Mouse (Mus musculus): ENCODE results near the gene Mgll.

The Mgll gene

DNA sequence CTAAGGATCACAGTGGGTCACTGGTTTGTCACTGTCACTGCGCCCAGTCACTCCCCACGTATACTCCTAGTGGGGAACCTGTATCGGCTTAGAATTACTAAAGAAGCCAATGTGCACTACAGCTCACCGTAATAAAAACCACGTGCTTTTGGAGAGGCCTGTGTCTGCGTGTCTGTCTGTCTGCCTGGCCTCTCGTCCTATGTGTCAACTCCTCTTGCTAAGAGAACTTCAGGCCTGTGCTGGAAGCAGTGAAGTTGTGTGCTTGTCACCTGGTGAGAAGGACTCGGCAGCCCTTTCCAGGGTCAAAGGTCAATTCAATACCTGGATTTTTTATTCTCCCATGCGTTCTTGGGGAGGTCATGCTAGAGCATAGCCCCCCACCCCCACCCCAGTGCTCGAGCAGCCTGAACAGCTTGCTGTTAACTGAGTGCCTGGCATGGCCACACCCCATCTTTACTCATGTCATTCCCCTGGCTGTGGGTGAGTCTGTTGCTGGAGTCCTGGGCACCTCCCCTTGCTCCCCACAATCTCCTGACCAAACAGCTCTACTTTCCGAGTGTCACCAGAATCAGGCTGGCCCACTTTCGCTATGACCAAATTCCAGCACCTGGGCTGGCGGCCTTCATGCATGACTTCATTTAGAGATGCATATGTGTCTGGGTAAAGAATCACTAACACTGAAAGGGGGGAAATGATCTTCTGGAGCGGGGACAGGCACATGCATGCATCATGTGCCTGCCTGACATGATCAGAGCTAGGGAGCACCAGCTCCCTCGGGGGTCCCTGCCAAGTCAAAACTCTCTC is 104.2 kb downstream of the Mgll start:
- DNase-seq (ENCODE audit: low spot score) = no peak

DNA sequence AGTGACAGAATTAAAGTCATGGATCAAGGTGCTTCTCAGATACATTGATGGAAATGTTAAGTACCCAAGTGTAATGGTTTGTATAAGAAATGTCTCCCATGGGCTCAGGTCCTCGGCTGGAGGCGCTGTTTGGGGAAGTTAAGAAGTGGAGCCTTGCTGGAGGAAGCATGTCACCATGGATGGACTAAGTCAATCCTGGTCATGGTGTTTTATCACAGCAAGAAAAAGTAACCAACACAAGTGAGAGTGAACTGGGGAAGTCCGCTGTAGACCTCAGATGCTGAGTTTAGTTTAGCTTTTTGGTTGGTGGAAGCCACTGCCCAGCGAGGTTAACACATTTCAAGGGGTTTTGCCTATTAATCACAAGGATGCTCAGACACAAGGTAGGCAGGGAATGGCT is 105.4 kb downstream of the Mgll start:
- DNase-seq (ENCODE audit: low spot score) = no peak

DNA sequence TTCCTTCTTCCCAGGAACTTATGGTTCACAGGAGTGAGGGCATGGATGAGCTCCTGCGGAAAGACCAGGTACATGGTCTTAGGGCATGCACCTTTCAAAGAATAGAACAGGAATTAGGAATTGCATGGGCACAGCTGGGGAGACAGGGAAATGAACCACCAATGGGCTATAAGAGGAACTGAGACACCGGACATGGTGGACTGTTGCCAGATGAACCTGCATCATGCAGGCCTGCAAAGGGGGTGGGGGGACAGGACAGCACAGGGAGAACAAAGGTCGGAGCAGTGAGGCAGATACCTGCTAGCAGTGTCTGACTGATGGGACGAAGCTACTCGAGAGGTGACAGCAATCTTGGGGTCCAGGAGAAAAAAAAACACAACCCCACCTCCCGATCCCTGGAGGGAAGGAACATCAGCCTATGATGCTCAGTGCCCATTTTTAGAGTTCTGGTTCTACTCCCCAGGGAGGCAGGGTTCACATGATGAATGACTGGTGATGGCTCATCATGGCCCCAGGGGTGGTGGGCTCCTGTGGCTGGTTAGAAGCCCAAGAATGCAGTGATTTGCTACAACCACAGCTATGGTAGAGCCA is 106.0 kb downstream of the Mgll start:
- no peak for DNase-seq (ENCODE audit: low spot score)

DNA sequence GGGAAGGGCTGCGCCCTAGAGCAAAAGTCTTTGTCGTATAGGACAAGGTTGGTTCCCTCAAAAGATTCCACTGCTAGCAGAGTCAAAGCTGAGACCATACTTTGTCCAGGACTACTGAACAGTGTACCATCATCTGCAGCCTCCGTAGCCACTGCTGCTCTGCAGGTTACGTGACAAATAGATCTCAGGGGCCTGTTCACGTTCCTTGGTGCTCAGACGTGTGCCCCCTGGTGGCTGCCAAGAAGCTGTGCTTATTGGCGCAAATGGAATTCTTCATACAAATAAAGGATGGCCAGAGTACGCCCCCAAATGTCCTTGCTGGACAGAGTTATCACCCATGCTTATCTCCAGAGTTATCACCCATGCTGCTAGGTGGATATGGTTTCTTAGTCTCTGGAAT is 107.2 kb downstream of the Mgll start:
- DNase-seq (ENCODE audit: low spot score) = peak; percentile 67

DNA sequence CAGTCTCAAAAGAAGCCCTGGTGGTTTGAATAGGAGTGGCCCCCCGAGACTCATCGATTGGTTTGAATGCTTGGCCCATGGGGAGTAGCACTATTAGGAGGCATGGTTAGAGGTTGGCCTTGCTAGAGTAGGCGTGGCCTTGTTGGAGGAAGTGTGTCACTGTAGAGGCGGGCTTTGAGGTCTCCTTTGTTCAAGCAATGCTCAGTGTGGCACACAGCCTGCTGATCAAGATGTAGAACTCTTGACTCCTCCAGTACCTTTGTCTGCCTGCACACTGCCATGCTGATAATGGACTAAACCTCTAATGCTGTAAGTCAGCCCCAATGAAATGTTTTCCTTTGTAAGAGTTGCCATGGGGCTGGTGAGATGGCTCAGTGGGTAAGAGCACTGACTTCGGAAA is 108.5 kb downstream of the Mgll start:
- DNase-seq (ENCODE audit: low spot score) = no peak

DNA sequence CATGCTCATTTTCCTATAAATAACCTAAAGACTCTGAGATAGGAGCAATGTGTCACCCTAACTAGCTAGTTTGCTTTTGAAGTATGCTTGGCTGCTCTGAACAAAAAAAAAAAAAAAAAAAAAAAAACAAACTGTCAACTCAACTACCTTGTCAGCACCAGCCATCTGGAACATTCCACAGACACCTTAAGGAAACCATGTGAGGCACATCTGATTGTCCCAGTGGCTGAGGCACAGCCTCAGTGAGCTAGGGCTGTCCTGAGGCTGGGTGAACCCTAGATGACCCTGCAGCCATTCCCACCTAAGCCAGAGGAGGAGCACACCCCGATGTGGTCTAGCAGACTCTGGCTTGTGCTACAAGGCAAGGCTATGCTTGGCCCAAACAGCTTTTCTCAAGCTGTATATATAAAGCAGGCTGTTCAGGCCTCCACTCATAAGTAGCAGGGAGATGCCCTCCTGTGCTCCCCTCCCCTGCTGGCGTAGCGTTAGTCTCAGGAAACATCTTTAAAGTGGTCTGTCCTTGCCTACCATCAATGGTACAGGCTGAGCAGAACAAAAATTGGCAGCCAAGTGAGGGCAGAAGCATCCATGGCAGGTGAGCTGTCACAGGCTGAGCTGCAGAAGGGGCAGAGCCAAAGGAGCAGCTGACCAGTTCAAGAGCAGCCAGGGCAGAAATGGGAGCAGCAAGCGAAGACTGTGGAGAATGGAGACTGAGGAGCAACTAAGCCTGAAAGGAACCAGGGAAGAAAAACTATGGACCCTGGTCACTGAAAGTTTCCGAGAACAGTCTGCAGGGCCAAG is 109.3 kb downstream of the Mgll start:
- no peak for DNase-seq (ENCODE audit: low spot score)

DNA sequence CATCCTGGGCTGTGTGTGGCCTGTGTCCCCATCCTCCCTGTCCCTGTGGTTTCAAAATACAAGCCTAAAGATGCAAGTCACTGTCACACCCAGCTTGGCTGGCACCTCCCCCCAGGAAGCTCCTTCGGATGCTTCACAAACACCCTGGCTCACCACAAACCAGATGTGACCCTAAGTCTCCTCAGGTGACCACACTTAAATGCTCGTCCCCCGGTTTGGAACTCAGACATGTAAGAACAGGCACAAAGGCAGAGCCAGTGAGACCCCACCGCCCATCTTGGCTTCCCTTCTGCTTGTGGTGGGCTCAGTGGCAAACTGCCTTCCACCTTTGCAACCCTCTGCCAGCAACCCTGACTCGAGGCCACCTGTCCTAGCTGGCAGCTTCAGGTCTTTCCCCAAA is 110.8 kb downstream of the Mgll start:
- no peak for DNase-seq (ENCODE audit: low spot score)

DNA sequence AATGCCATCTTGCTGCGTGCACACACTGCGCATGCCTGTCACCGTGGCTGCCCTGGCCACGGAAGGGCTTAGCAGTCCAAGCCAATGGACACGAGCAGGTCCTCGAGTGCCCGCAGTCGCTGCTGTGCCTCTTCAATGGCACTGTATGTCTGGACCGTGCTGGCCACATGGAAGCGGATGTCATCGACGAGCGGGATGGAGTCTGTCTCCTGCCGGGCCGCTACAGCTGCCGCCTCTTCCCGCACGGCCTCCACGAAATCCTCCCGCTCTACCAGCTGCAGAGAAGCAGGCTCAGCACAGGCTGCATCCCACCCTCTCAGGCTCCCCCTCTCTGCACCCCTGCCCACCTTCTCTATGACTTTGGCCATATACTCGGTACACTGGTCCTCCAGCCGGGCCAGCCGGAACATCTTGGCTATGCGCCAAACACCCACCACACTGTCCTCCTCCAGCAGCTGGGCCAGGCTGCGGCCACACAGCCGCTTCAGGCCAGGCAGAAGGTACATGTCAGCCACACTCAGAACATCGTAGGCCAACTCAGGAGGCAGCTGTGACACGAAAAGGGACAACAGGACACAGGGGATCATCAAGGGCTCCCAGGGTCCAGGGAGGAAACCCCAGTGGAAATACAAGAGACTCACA is 112.1 kb downstream of the Mgll start:
- no peak for DNase-seq (ENCODE audit: low spot score)

DNA sequence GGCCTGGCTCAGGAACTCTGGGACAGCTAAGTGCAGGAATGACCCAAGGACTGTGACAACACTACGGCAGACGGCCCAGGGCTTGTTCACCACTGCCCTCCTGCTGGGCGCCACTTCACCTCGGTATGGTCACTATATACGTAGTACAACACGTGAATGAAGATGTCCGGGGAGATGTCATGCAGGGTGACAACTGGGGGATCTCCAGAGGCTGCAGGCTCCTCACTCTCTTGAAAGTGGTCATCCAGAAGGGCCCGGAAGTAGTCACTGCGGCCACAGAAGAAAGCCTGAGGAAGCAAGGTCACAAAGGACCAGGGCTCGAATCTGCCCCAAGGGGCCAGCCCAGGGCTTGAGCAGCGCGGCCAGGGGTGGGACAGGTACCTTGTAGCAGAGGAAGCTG is 113.8 kb downstream of the Mgll start:
- no peak for DNase-seq (ENCODE audit: low spot score)

DNA sequence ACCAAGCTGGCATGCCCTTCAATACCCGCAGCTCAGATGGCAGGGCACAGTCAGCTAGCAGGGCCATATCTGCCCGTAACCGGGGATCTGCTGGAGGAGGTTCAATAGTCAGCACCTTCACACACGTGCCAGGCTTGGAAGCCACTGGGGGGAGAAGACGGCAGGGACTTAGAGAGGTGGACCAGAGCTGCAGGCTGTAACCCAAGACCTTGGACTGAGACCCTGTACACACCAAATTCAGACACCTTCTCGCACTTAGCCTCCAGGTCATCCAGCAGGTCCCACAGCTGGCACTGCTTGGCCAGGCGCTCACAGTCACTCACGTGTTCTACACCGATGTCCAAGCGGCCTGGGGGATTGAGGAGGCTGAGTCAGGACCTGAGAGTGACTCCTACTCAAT is 114.4 kb downstream of the Mgll start:
- DNase-seq (ENCODE audit: low spot score) = no peak

DNA sequence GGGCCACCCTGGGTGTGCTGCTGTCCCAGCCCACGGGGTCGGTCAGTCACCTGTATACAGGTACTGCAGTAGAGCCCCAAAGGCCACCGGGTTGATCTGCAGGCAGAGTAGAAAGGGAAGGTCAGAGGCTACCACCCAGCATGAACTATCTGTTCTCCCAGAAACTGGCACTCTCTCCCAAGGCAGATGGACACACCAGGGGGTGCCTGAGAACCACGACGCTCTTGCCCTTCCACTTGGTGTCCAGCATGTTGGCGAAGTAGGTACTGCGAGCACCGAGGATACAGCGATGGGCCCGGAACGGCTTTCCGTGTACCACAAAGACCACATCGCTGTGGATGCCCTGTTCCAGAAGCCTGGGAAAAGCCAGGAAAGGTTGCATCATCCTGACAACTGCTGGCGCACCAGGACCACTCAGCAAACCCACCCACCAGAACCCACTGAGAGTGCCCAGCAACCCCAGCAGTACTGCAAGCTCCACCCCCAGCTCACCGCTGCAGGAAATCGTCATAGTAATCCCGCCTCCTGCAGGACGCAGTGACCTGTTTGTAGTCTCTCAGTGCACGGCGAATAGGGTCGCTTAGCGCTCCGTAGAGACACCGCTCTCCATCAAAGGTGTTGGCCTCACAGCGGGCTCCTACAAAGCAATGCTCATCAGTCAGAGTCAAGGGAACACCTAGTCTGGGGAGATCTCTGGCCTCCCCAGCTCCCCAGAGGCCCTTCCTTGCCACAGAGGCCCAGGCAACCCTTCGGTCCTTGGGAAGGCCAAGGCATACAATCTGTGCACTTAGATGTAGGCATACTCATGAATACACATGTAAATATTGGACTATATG is 115.1 kb downstream of the Mgll start:
- no peak for DNase-seq (ENCODE audit: low spot score)

DNA sequence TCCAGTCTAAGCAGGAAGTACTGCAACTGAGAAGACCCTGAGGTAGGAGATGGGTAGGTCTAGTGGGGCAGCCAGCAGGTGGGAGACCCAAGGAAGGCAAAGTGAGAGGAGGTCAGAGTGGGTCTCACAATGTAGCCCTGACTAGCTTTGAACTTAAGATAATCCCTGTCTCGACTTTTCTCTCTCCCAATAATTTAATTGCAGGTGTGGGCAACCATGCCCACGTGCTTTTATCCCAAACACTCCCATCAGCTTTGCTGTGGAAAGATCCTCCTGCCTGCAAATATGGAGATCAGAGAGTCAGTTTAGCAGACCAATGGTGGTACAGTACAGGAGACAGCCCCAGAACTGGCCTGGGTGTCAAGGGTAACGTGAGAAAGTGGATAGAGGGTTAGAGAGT is 116.0 kb downstream of the Mgll start:
- no peak for DNase-seq (ENCODE audit: low spot score)

DNA sequence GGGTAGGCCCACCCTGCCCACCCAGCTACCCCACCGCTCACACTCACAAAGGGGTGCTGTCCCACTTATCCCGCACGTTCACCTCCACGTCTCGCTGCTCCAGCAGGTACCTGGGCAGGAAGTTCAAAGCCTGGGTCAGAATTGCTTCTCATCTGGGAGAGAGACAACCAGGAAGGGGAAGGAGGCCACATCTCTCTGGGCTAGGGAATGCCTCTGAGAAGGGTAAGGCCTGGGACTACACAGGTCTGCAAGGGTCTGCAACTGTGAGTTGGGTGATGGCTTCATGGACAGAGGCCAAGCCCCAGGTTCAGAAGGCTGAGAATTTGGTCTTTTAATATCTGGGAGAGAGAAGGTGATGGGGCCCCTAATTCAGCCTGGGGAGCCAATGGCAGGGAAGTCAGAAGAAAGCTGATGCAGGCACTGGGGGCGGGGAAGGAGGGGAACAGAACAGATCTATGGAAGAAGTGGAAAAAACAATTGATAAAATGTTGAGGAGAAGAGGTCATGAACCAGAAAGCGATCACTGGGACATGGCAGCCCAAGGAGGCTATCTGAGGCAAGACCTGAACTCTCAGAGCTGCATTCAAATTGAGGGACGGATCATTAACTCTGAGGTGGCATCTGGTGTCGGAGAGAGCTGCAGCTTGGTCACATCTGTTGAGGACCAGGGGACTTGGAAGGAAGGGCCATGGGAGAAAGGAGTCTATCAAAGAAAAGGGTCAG is 116.7 kb downstream of the Mgll start:
- DNase-seq (ENCODE audit: low spot score) = no peak

DNA sequence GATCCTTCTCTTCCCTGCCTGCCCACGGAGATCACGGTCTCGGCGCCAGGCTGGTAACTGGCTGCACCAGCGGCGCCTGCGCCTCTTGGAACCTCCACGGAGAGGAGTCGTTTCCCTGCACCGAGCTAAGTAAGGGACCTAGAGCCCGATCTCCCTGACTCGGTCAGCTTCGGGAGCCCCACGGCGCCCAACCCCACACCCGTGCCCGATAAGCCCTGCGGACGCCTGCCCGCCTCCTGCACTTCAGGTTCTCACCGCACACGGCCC is 117.2 kb downstream of the Mgll start:
- DNase-seq (ENCODE audit: low spot score) = no peak

DNA sequence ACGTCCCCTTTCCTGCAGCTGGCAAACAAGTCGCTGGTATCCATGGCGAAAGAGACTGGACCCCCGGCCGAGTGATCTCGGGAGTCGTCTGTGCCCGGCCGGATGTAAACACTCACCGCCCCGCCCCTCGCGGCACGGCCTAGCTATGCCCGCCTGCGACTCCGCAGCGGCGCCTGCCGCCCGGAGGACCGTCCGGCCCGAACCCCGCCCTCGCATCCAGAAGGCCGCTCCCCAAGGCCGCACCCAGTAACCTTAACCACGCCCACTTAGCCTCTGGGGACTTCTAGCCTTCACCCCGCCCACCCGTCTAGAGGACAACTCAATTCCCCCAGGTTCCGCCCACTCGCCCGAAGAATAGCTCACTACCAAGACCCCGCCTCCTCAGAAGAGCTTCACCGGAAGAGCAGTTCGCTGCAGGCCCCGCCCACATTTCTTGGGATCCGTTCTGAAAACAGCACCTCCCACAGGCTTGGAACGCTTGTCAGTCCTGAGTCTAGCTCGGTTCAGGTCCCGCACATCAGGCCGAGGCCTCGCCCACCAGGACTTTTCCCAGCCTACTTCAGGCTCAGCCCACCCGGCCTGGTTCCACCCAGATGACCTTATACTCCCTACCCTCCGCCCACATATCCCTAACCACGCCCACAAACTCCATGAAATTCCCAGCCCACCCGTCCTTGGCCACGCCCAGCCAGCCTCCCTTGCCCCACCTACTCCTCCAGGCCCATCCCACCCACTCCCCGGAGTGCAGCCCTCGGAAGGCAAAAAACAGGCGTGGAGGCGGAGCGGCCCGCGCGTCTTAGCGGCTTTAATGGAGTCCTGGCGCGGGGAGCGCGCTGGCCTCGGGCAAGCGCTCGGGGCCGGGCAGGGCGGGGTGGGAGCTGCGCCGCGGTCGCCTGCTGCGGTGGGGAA is 117.8 kb downstream of the Mgll start, which contains the start of gene Abtb1:
Gene Abtb1, minus strand, starts transcription at position 204 of the 909 bp plus-strand sequence.
- DNase-seq (ENCODE audit: low spot score) = peak; percentile 100

DNA sequence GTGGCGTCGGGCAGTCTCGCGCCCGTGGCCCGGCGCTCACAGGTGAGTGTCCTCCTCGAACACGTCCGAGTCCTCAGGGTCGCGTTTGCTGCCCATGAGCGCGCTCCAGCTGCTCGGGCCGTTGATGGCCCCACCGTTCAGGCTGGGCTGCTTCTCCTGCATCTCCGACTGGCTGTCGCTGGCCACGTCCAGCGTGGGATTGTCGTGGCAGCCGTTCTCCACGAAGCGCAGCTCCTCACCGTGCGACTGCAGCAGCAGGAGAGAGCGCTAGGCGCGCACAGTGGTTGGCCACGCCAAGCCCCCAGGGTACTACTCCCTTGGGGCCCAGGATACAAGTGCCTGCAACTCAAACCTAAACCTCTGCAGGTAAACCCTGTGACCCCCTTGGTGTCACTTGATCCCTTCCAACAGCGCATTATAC is 118.5 kb downstream of the Mgll start:
- DNase-seq (ENCODE audit: low spot score) = peak; percentile 46

DNA sequence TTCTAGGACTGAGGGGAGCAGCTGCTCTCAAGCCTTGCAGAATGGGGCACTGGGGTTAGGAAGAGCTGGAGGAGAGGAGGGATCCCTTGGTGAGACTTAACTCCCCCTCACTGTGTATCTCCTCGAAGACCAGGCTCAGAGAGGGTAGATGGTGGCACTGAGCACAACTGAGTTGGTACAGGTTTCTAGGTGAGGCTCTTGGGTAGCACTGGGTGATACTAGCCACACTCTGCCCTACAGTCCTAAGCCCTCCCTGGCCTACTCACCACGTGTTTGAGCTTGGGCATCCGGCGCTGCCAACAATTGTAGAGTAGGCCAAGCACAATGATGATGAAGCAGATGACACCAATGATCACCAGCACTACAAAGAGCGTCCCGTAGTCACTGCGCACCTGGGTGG is 119.0 kb downstream of the Mgll start:
- DNase-seq (ENCODE audit: low spot score) = no peak

DNA sequence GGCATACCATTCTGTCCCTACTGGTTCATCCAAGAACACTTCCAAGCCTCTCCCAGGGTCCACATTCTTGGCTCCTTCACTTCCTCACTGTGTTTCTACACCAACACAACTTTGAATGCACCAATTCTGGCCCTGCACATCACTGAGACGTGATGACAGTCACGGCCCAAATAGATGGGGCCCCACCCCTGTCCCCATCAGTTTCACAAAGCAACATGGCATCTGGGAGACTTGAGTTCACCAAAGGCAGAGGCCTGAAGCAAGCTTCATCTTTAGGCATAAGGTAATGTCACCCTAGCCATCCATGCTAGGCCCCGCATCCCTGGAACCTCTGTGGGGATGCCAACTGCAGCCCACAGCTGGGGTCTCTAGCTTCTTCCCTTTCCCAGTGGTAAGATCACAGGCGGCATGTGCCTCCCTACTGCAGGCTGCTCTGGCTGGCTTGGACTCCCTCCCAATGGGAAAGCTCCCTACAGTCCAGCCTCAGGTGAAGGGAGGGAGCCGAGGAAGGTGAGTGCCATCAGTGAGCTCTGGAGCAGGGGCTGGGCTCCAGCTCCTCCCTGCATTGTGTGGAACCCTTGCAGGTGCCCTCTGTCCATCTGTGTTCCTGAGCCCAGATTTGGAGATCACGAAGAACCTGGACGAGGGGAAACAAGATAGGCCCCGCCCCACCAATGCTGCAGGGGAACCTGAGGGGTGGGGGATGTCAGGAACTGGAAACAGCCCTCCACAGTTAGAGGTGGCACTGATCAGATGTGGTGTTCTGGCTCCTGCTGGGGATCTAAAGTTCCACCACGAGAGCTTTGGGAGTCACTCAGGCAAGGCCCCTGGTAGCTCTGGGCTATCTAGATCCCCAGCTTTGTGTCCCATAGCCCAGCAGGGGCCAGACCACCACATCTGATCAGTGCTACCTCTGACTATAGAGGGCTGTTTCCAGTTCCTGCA is 119.8 kb downstream of the Mgll start:
- no peak for DNase-seq (ENCODE audit: low spot score)

Measured in urinary bladder, postnatal 14 days (tissue).